Mouse (Mus musculus) heart, embryonic 12.5 days (tissue): ENCODE measurements around the gene Dgki. TPM values are rescaled to one million over a fixed set of nuclear protein-coding genes. Genes with fewer than 3 reads are reported as not detected.

Experiments used
- ATAC-seq: fragments of 200-750 bp; cut with Nextera tagmentation; 2 replicates; pipeline ENCODE4 v1.8.0; 2017; ENCODE audit warnings: moderate TSS enrichment, moderate library complexity; ENCODE audit not compliant: insufficient number of reproducible peaks, low FRiP score
- H3K27ac ChIP-seq: fragments of 300-500 bp; sonication (generic); 2 replicates; pipeline ENCODE4 v1.5.1; 2016; ENCODE audit warnings: mild to moderate bottlenecking, moderate library complexity; ENCODE audit not compliant: poor library complexity, severe bottlenecking
- H3K27me3 ChIP-seq: fragments of 300-500 bp; sonication (generic); replicated peaks from 2 replicates; pipeline ENCODE4 v1.6.1; 2016; ENCODE audit warnings: mild to moderate bottlenecking, moderate library complexity
- H3K36me3 ChIP-seq: fragments of 300-500 bp; sonication (generic); 2 replicates; pipeline ENCODE4 v1.6.1; 2016; ENCODE audit warnings: mild to moderate bottlenecking, moderate library complexity
- H3K4me1 ChIP-seq: fragments of 300-500 bp; sonication (generic); replicated peaks from 2 replicates; pipeline ENCODE4 v1.6.1; 2016; ENCODE audit warnings: mild to moderate bottlenecking
- H3K4me2 ChIP-seq: fragments of 300-500 bp; sonication (generic); 2 replicates; pipeline ENCODE4 v1.6.1; 2016; ENCODE audit warnings: mild to moderate bottlenecking, moderate library complexity
- H3K4me3 ChIP-seq: fragments of 300-500 bp; sonication (generic); 2 replicates; pipeline ENCODE4 v1.5.1; 2016; ENCODE audit warnings: mild to moderate bottlenecking
- H3K9ac ChIP-seq: fragments of 300-500 bp; sonication (generic); 2 replicates; pipeline ENCODE4 v1.6.1; 2016; ENCODE audit warnings: mild to moderate bottlenecking, moderate library complexity
- H3K9me3 ChIP-seq: fragments of 300-500 bp; sonication (generic); replicated peaks from 2 replicates; pipeline ENCODE4 v1.6.1; 2016; ENCODE audit warnings: mild to moderate bottlenecking, moderate library complexity
- WGBS: fragments of 180-500 bp; shearing (Covaris S2); methylation state at CpG from one replicate; pipeline ENCODE4 v1.1.7; 2016; 5-methylcytosine and 5-hydroxymethylcytosine counted together
- polyA plus RNA-seq: library from polyadenylated mRNA; unstranded; fragments of >200 nt; fragmentation: Nextera tagmentation; extraction: Ambion mirVana; gene quantifications from 2 replicates; pipeline ENCODE4 v1.2.1, GENCODE M21; 2016

The Dgki gene
- polyA plus RNA-seq, 1 experiment from 2014 or later, result 0.84 TPM

GRCm38 (mm10) chr6:37007573-37007972 is 292.4 kb downstream of the Dgki start:
- no peak overlapping the region for H3K4me3 ChIP-seq
- no peaks in the 10 kb centered on the region for H3K36me3 ChIP-seq
- H3K27ac ChIP-seq, result no peak overlapping the region
- no peak overlapping the region for H3K9ac ChIP-seq
- 59% methylated on average over 4 of the region's 4 CpGs for WGBS
- no peaks in the 10 kb centered on the region for H3K27me3 ChIP-seq
- no peaks in the 10 kb centered on the region for H3K9me3 ChIP-seq
- 0 out of 2 replicates have a peak, but pooled peaks cover 4% of the 10 kb centered on the region for H3K4me1 ChIP-seq
- no peak overlapping the region for H3K4me2 ChIP-seq
- no peak for ATAC-seq

GRCm38 (mm10) chr6:37004914-37005313 is 295.1 kb downstream of the Dgki start:
- no peak overlapping the region for H3K4me3 ChIP-seq
- WGBS, result 90% methylated on average over 3 of the region's 3 CpGs

GRCm38 (mm10) chr6:37003235-37003634 is 296.7 kb downstream of the Dgki start:
- H3K4me3 ChIP-seq, result no peak overlapping the region
- no peak overlapping the region for H3K4me2 ChIP-seq
- H3K27ac ChIP-seq, result no peak overlapping the region
- no peaks in the 10 kb centered on the region for H3K27me3 ChIP-seq
- H3K9ac ChIP-seq, result no peak overlapping the region
- WGBS, result 74% methylated on average over 5 of the region's 5 CpGs
- 0 out of 2 replicates have a peak, but pooled peaks cover 3% of the 10 kb centered on the region for H3K4me1 ChIP-seq
- no peak for ATAC-seq
- H3K9me3 ChIP-seq, result no peaks in the 10 kb centered on the region
- no peaks in the 10 kb centered on the region for H3K36me3 ChIP-seq

More at GRCm38 (mm10) chr6:37004914-37005313, 295.1 kb downstream of the Dgki start:
- Histone ChIP-seq H3K36me3 (no peaks in the 10 kb centered on the region), H3K27me3 (no peaks in the 10 kb centered on the region), H3K9me3 (no peaks in the 10 kb centered on the region), H3K4me2 (no peak overlapping the region), H3K27ac (no peak overlapping the region), H3K9ac (no peak overlapping the region), H3K4me1 (0 out of 2 replicates have a peak, but pooled peaks cover 8% of the 10 kb centered on the region)
- ATAC-seq, result no peak

GRCm38 (mm10) chr6:36998942-36999341 is 301.0 kb downstream of the Dgki start:
- H3K4me1 ChIP-seq, result 0 out of 2 replicates have a peak, but pooled peaks cover 3% of the 10 kb centered on the region
- H3K9ac ChIP-seq, result no peak overlapping the region
- no peaks in the 10 kb centered on the region for H3K9me3 ChIP-seq
- no peaks in the 10 kb centered on the region for H3K27me3 ChIP-seq
- H3K4me3 ChIP-seq, result no peak overlapping the region
- no peaks in the 10 kb centered on the region for H3K36me3 ChIP-seq
- WGBS, result 80% methylated on average over 10 of the region's 10 CpGs
- no peak for ATAC-seq
- no peak overlapping the region for H3K27ac ChIP-seq
- H3K4me2 ChIP-seq, result no peak overlapping the region

- no peak overlapping the region for H3K4me2 ChIP-seq
- WGBS, result 86% methylated on average over 5 of the region's 5 CpGs
- H3K27me3 ChIP-seq, result no peaks in the 10 kb centered on the region
- no peak overlapping the region for H3K27ac ChIP-seq
- H3K4me1 ChIP-seq, result no peaks in the 10 kb centered on the region
- H3K4me3 ChIP-seq, result no peak overlapping the region
- no peak for ATAC-seq
- H3K9me3 ChIP-seq, result no peaks in the 10 kb centered on the region
- H3K9ac ChIP-seq, result no peak overlapping the region
- no peaks in the 10 kb centered on the region for H3K36me3 ChIP-seq
Observed at GRCm38 (mm10) chr6:36994329-36994728, 305.7 kb downstream of the Dgki start.

- H3K27ac ChIP-seq, result no peak overlapping the region
- H3K4me2 ChIP-seq, result no peak overlapping the region
- no peaks in the 10 kb centered on the region for H3K36me3 ChIP-seq
- H3K9ac ChIP-seq, result no peak overlapping the region
- no peak for ATAC-seq
- H3K4me1 ChIP-seq, result no peaks in the 10 kb centered on the region
- WGBS, result 64% methylated on average over 3 of the region's 3 CpGs
- no peak overlapping the region for H3K4me3 ChIP-seq
- H3K27me3 ChIP-seq, result no peaks in the 10 kb centered on the region
- no peaks in the 10 kb centered on the region for H3K9me3 ChIP-seq
Observed at GRCm38 (mm10) chr6:36990186-36990585, 309.8 kb downstream of the Dgki start.

- Histone ChIP-seq H3K27me3 (no peaks in the 10 kb centered on the region), H3K4me1 (no peaks in the 10 kb centered on the region), H3K9me3 (no peaks in the 10 kb centered on the region), H3K4me3 (no peak overlapping the region), H3K4me2 (no peak overlapping the region), H3K27ac (no peak overlapping the region), H3K36me3 (no peaks in the 10 kb centered on the region), H3K9ac (no peak overlapping the region)
- no peak for ATAC-seq
- 84% methylated on average over 3 of the region's 3 CpGs for WGBS
Observed at GRCm38 (mm10) chr6:36988800-36989199, 311.2 kb downstream of the Dgki start.

- Histone ChIP-seq H3K9me3 (no peaks in the 10 kb centered on the region), H3K27ac (no peak overlapping the region), H3K36me3 (no peaks in the 10 kb centered on the region), H3K27me3 (no peaks in the 10 kb centered on the region), H3K4me1 (no peaks in the 10 kb centered on the region), H3K9ac (no peak overlapping the region), H3K4me3 (no peak overlapping the region), H3K4me2 (no peak overlapping the region)
- WGBS, result 61% methylated on average over 2 of the region's 2 CpGs
- ATAC-seq, result 0 out of 2 replicates have a peak, but pooled peaks have one; percentile 51
Observed at GRCm38 (mm10) chr6:36981646-36982045, 318.3 kb downstream of the Dgki start.

GRCm38 (mm10) chr6:36980475-36980874 is 319.5 kb downstream of the Dgki start:
- H3K27me3 ChIP-seq, result no peaks in the 10 kb centered on the region
- H3K9ac ChIP-seq, result no peak overlapping the region
- H3K27ac ChIP-seq, result no peak overlapping the region
- H3K4me2 ChIP-seq, result no peak overlapping the region
- no peak overlapping the region for H3K4me3 ChIP-seq
- ATAC-seq, result no peak
- 58% methylated on average over 5 of the region's 5 CpGs for WGBS
- no peaks in the 10 kb centered on the region for H3K4me1 ChIP-seq
- H3K36me3 ChIP-seq, result no peaks in the 10 kb centered on the region
- H3K9me3 ChIP-seq, result no peaks in the 10 kb centered on the region

GRCm38 (mm10) chr6:36978176-36978575 is 321.8 kb downstream of the Dgki start:
- Histone ChIP-seq H3K36me3 (no peaks in the 10 kb centered on the region), H3K27ac (no peak overlapping the region), H3K9ac (no peak overlapping the region), H3K4me3 (no peak overlapping the region), H3K4me1 (peaks cover 3% of the 10 kb centered on the region; the same call in 1 of the 2 replicates), H3K9me3 (no peaks in the 10 kb centered on the region), H3K27me3 (no peaks in the 10 kb centered on the region), H3K4me2 (no peak overlapping the region)
- WGBS, result 91% methylated on average over 1 of the region's 1 CpGs
- no peak for ATAC-seq

- Histone ChIP-seq H3K4me1 (peaks cover 11% of the 10 kb centered on the region; the same call in 1 of the 2 replicates), H3K9me3 (no peaks in the 10 kb centered on the region), H3K4me3 (no peak overlapping the region), H3K27me3 (no peaks in the 10 kb centered on the region), H3K27ac (no peak overlapping the region), H3K36me3 (no peaks in the 10 kb centered on the region), H3K9ac (no peak overlapping the region), H3K4me2 (no peak overlapping the region)
- WGBS, result 39% methylated on average over 9 of the region's 9 CpGs
- ATAC-seq, result no peak
Observed at GRCm38 (mm10) chr6:36973096-36973495, 326.9 kb downstream of the Dgki start.

- Histone ChIP-seq H3K9me3 (no peaks in the 10 kb centered on the region), H3K36me3 (no peaks in the 10 kb centered on the region), H3K4me2 (no peak overlapping the region), H3K27ac (no peak overlapping the region), H3K4me3 (no peak overlapping the region), H3K27me3 (no peaks in the 10 kb centered on the region), H3K9ac (no peak overlapping the region), H3K4me1 (peaks cover 11% of the 10 kb centered on the region; the same call in 1 of the 2 replicates)
- no peak for ATAC-seq
- 53% methylated on average over 1 of the region's 1 CpGs for WGBS
Observed at GRCm38 (mm10) chr6:36972494-36972893, 327.5 kb downstream of the Dgki start.
